Mouse (Mus musculus) small intestine, adult 2 months (tissue): Measurements from ENCODE around the gene Mns1.

ENCODE experiments used
- CTCF ChIP-seq: fragments of 200-500 bp; IDR thresholded peaks from 2 replicates; pipeline ENCODE4 v1.5.1; 2012; ENCODE audit warnings: low read depth, mild to moderate bottlenecking, control low read depth, inconsistent platforms, low read length, moderate library complexity, mixed read lengths; ENCODE audit not compliant: insufficient replicate concordance, insufficient read length; ENCODE audit errors: extremely low read depth
- POLR2A ChIP-seq: fragments of 200-500 bp; IDR thresholded peaks from 2 replicates; pipeline ENCODE4 v1.6.1; 2012; ENCODE audit warnings: low read depth, mild to moderate bottlenecking, control low read depth, inconsistent platforms, low read length, moderate library complexity

GRCm38 (mm10) chr9:72493465-72493864 is 55.7 kb downstream of the Mns1 start:
- TF ChIP-seq POLR2A (no peak), CTCF (no peak)
